Mouse (Mus musculus): ENCODE data around the gene Hacl1.

Hacl1 gene

DNA sequence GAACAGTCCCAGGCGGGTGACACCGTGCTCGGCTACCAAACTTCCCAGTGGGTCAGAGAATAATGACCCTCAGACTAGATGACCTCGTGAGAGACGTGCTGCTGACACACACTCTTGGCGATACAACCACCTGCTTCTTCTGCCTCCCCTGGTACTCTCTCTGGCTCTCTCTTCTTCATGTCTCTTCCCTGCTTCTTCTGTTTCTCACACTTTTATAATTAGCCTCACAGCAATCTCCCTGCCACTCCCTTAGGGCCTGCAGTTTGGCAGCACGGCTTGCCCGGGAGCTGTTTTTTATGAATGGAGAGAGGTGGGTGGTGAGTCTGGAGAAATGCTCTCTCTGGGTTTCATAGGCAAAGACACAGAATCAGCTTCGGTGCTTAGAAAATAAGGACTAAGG lies 65.2 kb downstream of the Hacl1 start:
- no peak for DNase-seq (ENCODE audit: low read depth, low spot score)

DNA sequence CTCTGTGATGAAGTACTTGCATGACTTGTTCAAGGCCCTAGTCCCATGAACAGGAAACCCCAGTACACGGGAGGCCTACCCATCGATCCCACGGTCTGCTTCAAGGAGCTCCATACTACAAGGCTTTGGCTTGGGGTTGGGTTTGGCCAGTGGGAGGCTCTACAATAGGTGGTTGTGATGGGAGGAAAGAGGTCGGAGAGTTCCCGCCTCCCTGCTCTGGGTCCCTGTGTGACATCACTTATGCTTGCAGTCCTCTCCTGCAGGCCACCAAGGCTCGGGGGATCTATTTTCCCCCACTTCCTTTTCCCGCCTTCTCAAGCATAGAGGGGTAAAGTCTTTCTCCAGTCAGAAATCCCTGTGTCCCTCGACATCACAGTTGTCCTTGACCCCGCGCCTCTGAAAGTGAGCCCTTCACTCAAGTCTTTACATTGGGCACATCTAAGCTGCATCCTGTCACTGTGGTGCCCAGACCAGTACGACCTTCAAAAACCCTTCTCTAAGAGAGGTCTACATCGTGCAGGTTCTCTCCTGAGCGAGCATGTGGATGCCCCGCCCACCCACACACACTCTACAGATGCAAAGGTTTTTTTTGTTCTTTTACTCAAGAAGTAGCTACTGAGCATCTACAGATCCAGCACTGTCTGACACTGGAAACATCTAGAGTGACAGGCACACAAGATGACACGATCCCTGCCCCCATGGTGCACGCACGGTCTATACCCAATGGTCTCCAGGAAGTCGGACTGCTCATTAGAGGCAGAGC lies 66.0 kb downstream of the Hacl1 start:
- DNase-seq (ENCODE audit: low read depth, low spot score), result no peak

- DNase-seq (ENCODE audit: low read depth, low spot score), result no peak
Measured at GRCm38 (mm10) chr14:31572561-31573175, 68.4 kb downstream of the Hacl1 start.

GRCm38 (mm10) chr14:31571419-31571818 lies 69.7 kb downstream of the Hacl1 start:
- DNase-seq (ENCODE audit: low read depth, low spot score), result no peak

DNA sequence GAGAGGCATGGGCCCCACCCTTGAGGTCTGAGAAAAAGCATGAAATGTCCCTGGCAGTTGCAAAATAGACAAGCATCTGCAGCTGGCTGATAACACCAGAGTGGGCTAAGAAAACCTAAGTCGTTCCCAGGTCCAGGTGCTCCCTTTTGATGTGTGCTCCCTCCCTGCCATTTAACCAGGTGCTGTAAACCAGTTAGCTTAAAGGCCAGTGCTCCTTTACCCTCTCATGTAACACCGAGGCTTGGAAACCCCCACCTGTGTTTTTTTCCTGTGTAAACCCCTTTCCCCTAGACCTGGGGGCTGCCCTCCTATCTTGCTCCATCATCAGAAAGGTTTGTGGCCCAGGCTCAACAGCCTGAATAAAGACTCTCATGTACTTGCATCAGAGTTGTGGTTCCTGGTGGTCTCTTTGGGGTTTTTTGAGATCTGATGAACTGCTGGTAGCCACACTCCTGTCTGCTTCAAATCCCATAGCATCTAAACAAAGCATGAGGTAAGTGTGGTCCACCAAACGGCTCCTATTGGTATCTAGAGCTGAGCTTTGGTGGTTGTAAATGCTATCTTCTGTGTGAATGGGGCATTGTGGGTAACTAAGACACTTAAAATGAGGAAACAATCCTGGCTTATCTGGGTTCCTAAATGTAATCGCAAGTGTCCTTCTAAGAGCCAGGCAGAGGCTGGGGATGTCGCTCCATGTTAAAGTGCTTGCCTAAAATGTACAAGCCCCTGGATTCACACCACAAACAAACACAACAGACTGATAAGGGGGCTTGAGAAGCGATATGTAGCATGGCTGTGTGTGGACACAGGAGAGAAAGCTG lies 70.7 kb downstream of the Hacl1 start:
- DNase-seq (ENCODE audit: low read depth, low spot score), result no peak

DNA sequence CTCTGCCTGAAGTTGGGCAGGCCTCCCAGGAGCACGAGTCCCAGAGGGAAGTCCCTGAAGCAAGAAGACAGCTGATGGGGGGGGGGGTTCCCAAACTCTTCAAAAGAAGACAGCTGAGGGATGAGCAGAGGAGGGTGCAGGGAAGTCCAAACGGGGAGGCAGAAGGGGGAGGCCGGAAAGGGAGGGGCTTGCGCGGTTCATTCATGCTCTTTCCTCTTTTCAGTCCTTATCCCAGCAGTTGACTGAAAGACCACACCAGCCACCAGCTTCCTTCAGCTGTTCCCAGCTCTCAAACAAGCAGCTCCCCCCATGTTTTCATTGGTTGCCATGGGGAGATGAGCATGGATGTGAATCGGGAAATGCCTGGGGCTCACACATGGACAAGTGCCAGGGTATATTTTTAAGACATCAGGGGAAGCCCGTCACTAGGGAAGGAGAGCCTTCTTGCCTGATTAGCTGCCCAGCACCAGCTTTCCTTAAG lies 71.9 kb downstream of the Hacl1 start:
- no peak for DNase-seq (ENCODE audit: low read depth, low spot score)

DNA sequence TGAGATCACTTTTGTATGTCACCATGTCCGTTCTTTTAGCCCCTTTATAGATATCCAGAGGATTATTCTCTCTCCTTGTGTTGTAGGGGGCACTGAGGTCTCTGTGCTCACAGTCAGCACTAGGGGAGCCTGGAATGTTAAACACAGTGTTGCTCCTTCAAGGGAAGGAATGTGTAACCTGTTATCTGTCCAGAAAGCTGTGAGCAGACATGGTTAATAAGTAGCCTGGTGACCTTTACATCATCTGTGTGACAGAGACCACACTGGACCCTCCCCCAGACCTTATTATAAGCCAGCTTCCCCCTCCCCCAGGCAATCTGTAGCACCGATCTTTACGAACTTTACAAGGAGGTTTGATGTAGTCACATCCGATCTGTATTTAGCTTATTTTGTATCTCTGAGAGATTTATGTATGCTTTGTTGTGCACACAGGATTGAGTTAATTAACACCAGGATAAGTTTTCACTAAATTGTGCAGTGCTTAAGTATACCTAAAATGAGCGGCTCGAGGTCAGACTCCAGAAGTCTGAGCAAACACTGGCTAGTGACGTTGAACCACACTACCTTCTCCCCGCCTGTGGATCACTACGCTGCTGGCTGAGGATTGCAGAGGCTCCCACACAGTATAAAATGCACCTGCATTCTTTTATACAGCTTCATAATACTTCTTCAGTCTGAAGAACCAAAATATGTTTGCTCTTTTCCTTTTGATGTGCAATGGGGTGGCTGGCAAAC lies 75.4 kb downstream of the Hacl1 start:
- DNase-seq (ENCODE audit: low read depth, low spot score), result no peak

- peak; percentile 34 for DNase-seq (ENCODE audit: low read depth, low spot score)
Measured at GRCm38 (mm10) chr14:31564452-31565179, 76.5 kb downstream of the Hacl1 start.

DNA sequence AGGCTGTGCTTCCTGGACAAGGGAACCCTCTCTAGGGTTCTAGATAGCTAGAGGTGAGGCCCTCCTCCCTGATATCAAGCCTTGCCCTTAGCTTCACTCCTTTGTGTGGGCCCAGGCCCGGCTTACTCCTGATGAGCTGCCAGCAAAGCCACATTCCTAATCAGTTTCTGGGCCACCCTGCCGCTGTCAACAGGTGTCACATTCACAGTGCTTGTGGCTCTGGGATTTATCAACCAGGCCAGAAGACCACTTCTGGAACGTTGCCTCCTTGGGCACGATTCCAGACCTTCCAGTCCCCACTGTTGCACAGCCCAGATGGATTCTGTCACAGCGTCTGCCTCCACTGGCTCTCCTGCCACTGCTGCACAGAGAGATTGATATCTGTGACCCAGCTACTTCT lies 80.2 kb downstream of the Hacl1 start:
- DNase-seq (ENCODE audit: low read depth, low spot score), result no peak

DNA sequence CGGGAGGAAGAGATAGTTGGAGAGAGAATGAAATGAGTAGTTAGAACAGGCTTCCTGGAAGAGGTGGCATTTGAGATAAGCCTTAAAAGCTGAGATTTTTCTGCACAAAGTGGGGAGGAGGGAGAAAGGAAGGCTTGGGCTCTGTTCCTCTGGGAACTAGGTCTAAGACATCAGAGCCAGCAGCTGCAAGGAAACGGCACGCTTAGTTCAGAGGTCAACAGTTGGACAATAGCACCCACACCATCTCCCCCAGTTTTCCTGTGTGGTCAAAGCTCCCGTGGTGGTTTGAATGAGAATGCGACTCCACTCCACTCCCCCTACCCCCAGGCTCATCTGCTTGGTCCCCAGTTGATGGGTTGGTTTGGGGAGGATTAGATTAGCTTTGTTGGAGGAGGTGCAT lies 81.9 kb downstream of the Hacl1 start:
- no peak for DNase-seq (ENCODE audit: low read depth, low spot score)

- DNase-seq (ENCODE audit: low read depth, low spot score), result no peak
Measured at GRCm38 (mm10) chr14:31557784-31558183, 83.3 kb downstream of the Hacl1 start.

- DNase-seq (ENCODE audit: low read depth, low spot score), result no peak
Measured at GRCm38 (mm10) chr14:31557273-31557672, 83.8 kb downstream of the Hacl1 start.

DNA sequence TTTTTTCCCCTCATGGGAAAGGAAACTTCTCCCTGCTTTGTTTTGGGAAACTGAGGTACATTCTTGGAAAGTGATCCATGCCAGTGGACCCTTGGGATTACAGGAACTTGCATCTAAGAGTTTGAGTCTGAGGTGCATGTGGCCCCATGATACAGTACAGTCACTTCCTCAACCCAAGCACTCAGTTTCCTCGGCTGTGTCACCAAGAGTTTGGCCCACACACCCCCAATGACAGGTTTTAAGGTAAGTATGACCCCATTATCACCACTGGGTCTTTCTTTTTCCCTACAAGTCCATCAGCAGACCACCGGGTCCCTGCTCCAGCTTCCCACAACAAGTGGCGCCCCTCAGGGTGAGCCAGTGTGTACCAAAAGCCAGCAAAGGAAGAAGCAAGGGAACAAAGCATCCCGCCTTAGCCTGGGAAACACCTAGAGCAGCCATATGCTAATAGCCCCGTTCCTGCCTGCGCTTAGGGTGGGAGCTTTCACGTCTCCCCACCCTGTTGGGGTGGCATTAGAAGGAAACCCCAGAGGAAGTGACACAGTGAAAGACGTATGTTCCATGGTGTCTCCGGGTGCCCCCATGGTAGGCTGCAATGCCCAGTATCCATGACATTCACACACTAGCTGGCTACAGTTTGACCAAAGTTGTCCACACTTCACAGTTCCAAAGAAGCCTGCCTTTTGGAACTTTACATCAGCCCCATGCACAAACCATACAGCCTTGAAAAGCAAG lies 84.4 kb downstream of the Hacl1 start:
- no peak for DNase-seq (ENCODE audit: low read depth, low spot score)

DNA sequence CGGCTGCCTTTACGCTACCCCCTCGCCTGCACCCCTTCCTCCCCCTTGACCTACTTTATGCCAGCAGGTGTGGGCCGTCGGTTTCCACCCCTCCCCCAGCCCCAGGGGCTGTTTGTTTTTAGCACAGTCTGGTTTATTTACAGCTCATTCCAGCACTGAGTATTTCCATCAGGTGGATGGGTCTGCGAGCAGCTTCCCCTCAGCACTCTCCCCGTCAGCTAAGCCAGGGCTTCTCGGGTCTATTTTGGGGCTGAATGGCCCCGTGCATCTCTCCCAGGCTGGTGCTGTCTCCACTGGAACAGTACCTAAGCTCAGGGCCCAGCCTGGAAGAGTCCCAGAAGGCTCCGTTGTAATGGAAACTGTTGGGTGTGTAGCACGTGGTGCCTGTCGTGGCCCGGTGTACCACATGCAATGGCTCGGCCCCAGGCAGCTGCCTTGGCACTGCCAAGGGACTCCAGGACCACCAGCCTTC lies 85.1 kb downstream of the Hacl1 start:
- DNase-seq (ENCODE audit: low read depth, low spot score), result no peak

DNA sequence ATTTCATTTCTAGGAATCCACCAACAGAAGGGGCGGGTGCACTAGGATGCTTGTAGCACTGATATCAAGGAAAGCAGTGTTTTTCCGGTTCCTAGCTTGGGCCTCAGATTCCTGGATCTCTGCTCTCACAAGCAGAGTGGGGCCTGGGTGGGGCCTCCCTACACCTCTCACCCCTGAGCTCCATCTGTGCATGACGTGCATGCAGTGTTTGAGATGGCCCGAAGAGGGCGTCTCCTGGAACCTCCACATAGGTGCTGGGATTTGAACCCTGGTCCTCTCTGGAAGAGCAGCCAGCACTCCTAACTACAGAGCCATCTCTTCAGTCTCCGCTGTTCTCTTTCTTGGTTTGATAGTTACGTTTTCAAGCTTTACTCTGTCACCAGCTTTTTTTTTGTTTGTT lies 86.1 kb downstream of the Hacl1 start:
- DNase-seq (ENCODE audit: low read depth, low spot score), result peak; percentile 63

Data from R1 (cell line).